Mouse (Mus musculus) olfactory bulb, adult 2 months (tissue): ENCODE data around the gene Hnrnph2.

Source experiments
- CTCF ChIP-seq: fragments of 200-500 bp; IDR thresholded peaks from 2 replicates; pipeline ENCODE4 v1.5.1; 2012; ENCODE audit warnings: low read depth, mild to moderate bottlenecking, low read length, moderate library complexity; ENCODE audit not compliant: insufficient read depth
- POLR2A ChIP-seq: fragments of 200-500 bp; IDR thresholded peaks from 2 replicates; pipeline ENCODE4 v1.6.1; 2012; ENCODE audit warnings: mild to moderate bottlenecking, low read depth, low read length, moderate library complexity; ENCODE audit not compliant: insufficient read depth

GRCm38 (mm10) chrX:134641000-134641760 is 40.2 kb downstream of the Hnrnph2 start:
- TF ChIP-seq POLR2A = no peak
- no peak for TF ChIP-seq CTCF
